Mouse (Mus musculus): ENCODE data around the gene Adora2b. TPM values are rescaled to one million over a fixed set of nuclear protein-coding genes. Genes with fewer than 3 reads are reported as not detected.
"Not testable (repeated sequence)": the region's sequence is repeated elsewhere in the genome, so short reads cannot be mapped to it uniquely, and the experiment has no call there.

The Adora2b gene
- polyA plus RNA-seq, 1 experiment from 2014 or later, result 12.0 TPM

- H3K27me3 ChIP-seq (replicated peaks; ENCODE audit: control insufficient read depth, insufficient read depth, low read length), result no peaks in the 10 kb centered on the region
- no peak overlapping the region for H3K4me3 ChIP-seq (ENCODE audit: low read depth, low read length)
- H3K9me3 ChIP-seq (ENCODE audit: control insufficient read depth, low read length), result no peaks in the 10 kb centered on the region
- DNase-seq (ENCODE audit: low spot score) (no peak), ATAC-seq (ENCODE audit: low read depth) (no peak)
- peaks cover 10% of the 10 kb centered on the region; the same call in 1 of the 2 replicates for H3K4me1 ChIP-seq (ENCODE audit: control insufficient read depth, insufficient read depth, low read length)
- no peak overlapping the region for H3K4me2 ChIP-seq (ENCODE audit: low read depth, low read length)
- H3K36me3 ChIP-seq (ENCODE audit: control insufficient read depth, insufficient read depth, low read length), result 0 out of 2 replicates have a peak, but pooled peaks cover 6% of the 10 kb centered on the region
- H3K9ac ChIP-seq (ENCODE audit: low read depth, low read length), result no peak overlapping the region
- no peak overlapping the region for H3K27ac ChIP-seq (replicated peaks; ENCODE audit: low read depth, low read length)
- 67% methylated on average over 8 of the region's 8 CpGs for WGBS
These were observed 19.6 kb downstream of the Adora2b start for GRCm38 (mm10) chr11:62268381-62268780.

GRCm38 (mm10) chr11:62269097-62269496, 20.3 kb downstream of the Adora2b start:
- Histone ChIP-seq H3K36me3 (ENCODE audit: control insufficient read depth, insufficient read depth, low read length) (0 out of 2 replicates have a peak, but pooled peaks cover 6% of the 10 kb centered on the region), H3K9me3 (ENCODE audit: control insufficient read depth, low read length) (no peaks in the 10 kb centered on the region), H3K9ac (ENCODE audit: low read depth, low read length) (no peak overlapping the region), H3K4me3 (ENCODE audit: low read depth, low read length) (no peak overlapping the region), H3K4me1 (ENCODE audit: control insufficient read depth, insufficient read depth, low read length) (peaks cover 10% of the 10 kb centered on the region; the same call in 1 of the 2 replicates), H3K27ac (replicated peaks; ENCODE audit: low read depth, low read length) (no peak overlapping the region), H3K4me2 (ENCODE audit: low read depth, low read length) (no peak overlapping the region), H3K27me3 (replicated peaks; ENCODE audit: control insufficient read depth, insufficient read depth, low read length) (no peaks in the 10 kb centered on the region)
- whole genome bisulfite sequencing, result 55% methylated on average over 12 of the region's 12 CpGs
- no peak for ATAC-seq (ENCODE audit: low read depth)
- DNase-seq (ENCODE audit: low spot score), result peak; percentile 12

- Histone ChIP-seq H3K9ac (ENCODE audit: low read depth, low read length) (no peak overlapping the region), H3K4me2 (ENCODE audit: low read depth, low read length) (no peak overlapping the region), H3K36me3 (ENCODE audit: control insufficient read depth, insufficient read depth, low read length) (0 out of 2 replicates have a peak, but pooled peaks cover 6% of the 10 kb centered on the region), H3K27me3 (replicated peaks; ENCODE audit: control insufficient read depth, insufficient read depth, low read length) (no peaks in the 10 kb centered on the region), H3K27ac (replicated peaks; ENCODE audit: low read depth, low read length) (no peak overlapping the region), H3K9me3 (ENCODE audit: control insufficient read depth, low read length) (no peaks in the 10 kb centered on the region), H3K4me1 (ENCODE audit: control insufficient read depth, insufficient read depth, low read length) (peaks cover 10% of the 10 kb centered on the region; the same call in 1 of the 2 replicates), H3K4me3 (ENCODE audit: low read depth, low read length) (no peak overlapping the region)
- DNase-seq (ENCODE audit: low spot score) (peak; percentile 26), ATAC-seq (ENCODE audit: low read depth) (no peak)
- 40% methylated on average over 5 of the region's 5 CpGs for WGBS
These were observed 22.1 kb downstream of the Adora2b start for GRCm38 (mm10) chr11:62270851-62271250.

- H3K9me3 ChIP-seq (ENCODE audit: control insufficient read depth, low read length), result no peaks in the 10 kb centered on the region
- ATAC-seq (ENCODE audit: low read depth), result no peak
- DNase-seq (ENCODE audit: low spot score), result no peak
- H3K27ac ChIP-seq (replicated peaks; ENCODE audit: low read depth, low read length), result no peak overlapping the region
- peaks cover 6% of the 10 kb centered on the region; the same call in 1 of the 2 replicates for H3K4me1 ChIP-seq (ENCODE audit: control insufficient read depth, insufficient read depth, low read length)
- H3K4me2 ChIP-seq (ENCODE audit: low read depth, low read length), result no peak overlapping the region
- H3K27me3 ChIP-seq (replicated peaks; ENCODE audit: control insufficient read depth, insufficient read depth, low read length), result no peaks in the 10 kb centered on the region
- no peak overlapping the region for H3K4me3 ChIP-seq (ENCODE audit: low read depth, low read length)
- 39% methylated on average over 8 of the region's 8 CpGs for WGBS
- H3K9ac ChIP-seq (ENCODE audit: low read depth, low read length), result no peak overlapping the region; the same call in 1 of the 2 replicates
- no peaks in the 10 kb centered on the region for H3K36me3 ChIP-seq (ENCODE audit: control insufficient read depth, insufficient read depth, low read length)
These were observed 28.3 kb downstream of the Adora2b start for GRCm38 (mm10) chr11:62277086-62277485.

- ATAC-seq (ENCODE audit: low read depth), result no peak
These were observed 29.2 kb downstream of the Adora2b start for GRCm38 (mm10) chr11:62278027-62278426.

GRCm38 (mm10) chr11:62280675-62281600, 32.2 kb downstream of the Adora2b start, which contains the start of the genes Zswim7 and Ttc19:
Zswim7 (minus strand) TSS chr11:62281375.
Ttc19 (plus strand) TSS chr11:62281473.
- Histone ChIP-seq H3K4me2 (ENCODE audit: low read depth, low read length) (peak within 1 kb of the TSS; percentile 75), H3K27ac (replicated peaks; ENCODE audit: low read depth, low read length) (peak within 1 kb of the TSS; percentile 94), H3K4me1 (ENCODE audit: control insufficient read depth, insufficient read depth, low read length) (peaks cover 9% of the 10 kb centered on the region; the same call in 1 of the 2 replicates), H3K9me3 (ENCODE audit: control insufficient read depth, low read length) (no peaks in the 10 kb centered on the region), H3K36me3 (ENCODE audit: control insufficient read depth, insufficient read depth, low read length) (peaks cover 28% of the 10 kb centered on the region), H3K27me3 (replicated peaks; ENCODE audit: control insufficient read depth, insufficient read depth, low read length) (no peaks in the 10 kb centered on the region), H3K9ac (ENCODE audit: low read depth, low read length) (peak within 1 kb of the TSS; percentile 85), H3K4me3 (ENCODE audit: low read depth, low read length) (peak within 1 kb of the TSS; percentile 94)
- ATAC-seq (ENCODE audit: low read depth) (peak; percentile 96), DNase-seq (ENCODE audit: low spot score) (peak; percentile 94)
- WGBS, result 1% methylated on average over 30 of the region's 68 CpGs

More at GRCm38 (mm10) chr11:62278027-62278426, 29.2 kb downstream of the Adora2b start:
- H3K4me1 ChIP-seq (ENCODE audit: control insufficient read depth, insufficient read depth, low read length), result peaks cover 9% of the 10 kb centered on the region; the same call in 1 of the 2 replicates
- H3K36me3 ChIP-seq (ENCODE audit: control insufficient read depth, insufficient read depth, low read length), result 0 out of 2 replicates have a peak, but pooled peaks cover 3% of the 10 kb centered on the region
- DNase-seq (ENCODE audit: low spot score), result peak; percentile 49
- H3K9me3 ChIP-seq (ENCODE audit: control insufficient read depth, low read length), result no peaks in the 10 kb centered on the region
- H3K4me2 ChIP-seq (ENCODE audit: low read depth, low read length), result no peak overlapping the region
- 16% methylated on average over 5 of the region's 5 CpGs for WGBS
- H3K27ac ChIP-seq (replicated peaks; ENCODE audit: low read depth, low read length), result no peak overlapping the region
- H3K27me3 ChIP-seq (replicated peaks; ENCODE audit: control insufficient read depth, insufficient read depth, low read length), result no peaks in the 10 kb centered on the region
- no peak overlapping the region for H3K4me3 ChIP-seq (ENCODE audit: low read depth, low read length)
- H3K9ac ChIP-seq (ENCODE audit: low read depth, low read length), result no peak overlapping the region

GRCm38 (mm10) chr11:62281601-62281997, 32.8 kb downstream of the Adora2b start:
- DNase-seq (ENCODE audit: low spot score), result peak; percentile 56
- Histone ChIP-seq H3K36me3 (ENCODE audit: control insufficient read depth, insufficient read depth, low read length) (peaks cover 35% of the 10 kb centered on the region), H3K27me3 (replicated peaks; ENCODE audit: control insufficient read depth, insufficient read depth, low read length) (no peaks in the 10 kb centered on the region), H3K4me1 (ENCODE audit: control insufficient read depth, insufficient read depth, low read length) (peaks cover 9% of the 10 kb centered on the region; the same call in 1 of the 2 replicates), H3K27ac (replicated peaks; ENCODE audit: low read depth, low read length) (peak overlapping the region; percentile 94), H3K4me2 (ENCODE audit: low read depth, low read length) (peak overlapping the region; percentile 75), H3K9ac (ENCODE audit: low read depth, low read length) (peak overlapping the region; percentile 85), H3K4me3 (ENCODE audit: low read depth, low read length) (peak overlapping the region; percentile 94), H3K9me3 (ENCODE audit: control insufficient read depth, low read length) (no peaks in the 10 kb centered on the region)
- 3% methylated on average over 24 of the region's 57 CpGs for WGBS
- ATAC-seq (ENCODE audit: low read depth), result peak; percentile 61

GRCm38 (mm10) chr11:62284020-62284419, 35.2 kb downstream of the Adora2b start:
- not testable (repeated sequence) for H3K9me3 ChIP-seq (ENCODE audit: control insufficient read depth, low read length); ATAC-seq (ENCODE audit: low read depth); DNase-seq (ENCODE audit: low spot score)

More at GRCm38 (mm10) chr11:62284020-62284419, 35.2 kb downstream of the Adora2b start:
- not testable (repeated sequence) for H3K4me2 ChIP-seq (ENCODE audit: low read depth, low read length); H3K27ac ChIP-seq (replicated peaks; ENCODE audit: low read depth, low read length); H3K4me3 ChIP-seq (ENCODE audit: low read depth, low read length); H3K4me1 ChIP-seq (ENCODE audit: control insufficient read depth, insufficient read depth, low read length); H3K9ac ChIP-seq (ENCODE audit: low read depth, low read length); H3K27me3 ChIP-seq (replicated peaks; ENCODE audit: control insufficient read depth, insufficient read depth, low read length)
- H3K36me3 ChIP-seq (ENCODE audit: control insufficient read depth, insufficient read depth, low read length), result peaks cover 55% of the 10 kb centered on the region
- 58% methylated on average over 3 of the region's 3 CpGs for WGBS
